Mouse (Mus musculus): ENCODE data around the gene P4ha1.
"Not testable (repeated sequence)": the region's sequence is repeated elsewhere in the genome, so short reads cannot be mapped to it uniquely, and the experiment has no call there.

Gene P4ha1

GRCm38 (mm10) chr10:59323100-59323487 lies at the start of gene P4ha1:
Gene P4ha1 (plus strand): TSS chr10:59323296.
- DNase-seq: peak; percentile 99 to 100

DNA sequence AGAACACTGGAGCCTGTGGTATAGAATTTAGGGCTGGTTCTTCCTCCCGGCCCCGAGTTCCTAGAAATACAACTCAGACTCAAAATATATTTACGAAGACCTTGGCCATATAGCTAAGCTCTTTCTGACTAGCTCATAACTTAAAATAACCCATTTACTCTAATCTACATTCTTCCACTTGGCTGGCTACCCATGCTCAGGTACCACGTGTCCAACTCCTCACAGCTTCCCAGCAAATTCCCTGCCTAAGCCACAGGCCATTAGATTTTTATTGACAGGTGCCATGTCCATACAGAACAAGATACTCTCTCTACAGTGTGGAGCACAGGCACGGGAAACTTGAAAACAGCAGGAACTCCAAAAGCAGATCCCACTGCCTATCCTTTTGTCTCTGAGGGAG lies 47.4 kb upstream of the P4ha1 start:
- no peak for DNase-seq

GRCm38 (mm10) chr10:59277116-59277515 lies 46.0 kb upstream of the P4ha1 start:
- no peak for DNase-seq

GRCm38 (mm10) chr10:59277729-59278475 lies 45.2 kb upstream of the P4ha1 start:
- DNase-seq: no peak

- DNase-seq: no peak
These were observed 39.9 kb upstream of the P4ha1 start for GRCm38 (mm10) chr10:59283164-59283563.

- DNase-seq: no peak
These were observed 39.3 kb upstream of the P4ha1 start for GRCm38 (mm10) chr10:59283749-59284148.

GRCm38 (mm10) chr10:59285530-59285929 lies 37.6 kb upstream of the P4ha1 start:
- no peak for DNase-seq

DNA sequence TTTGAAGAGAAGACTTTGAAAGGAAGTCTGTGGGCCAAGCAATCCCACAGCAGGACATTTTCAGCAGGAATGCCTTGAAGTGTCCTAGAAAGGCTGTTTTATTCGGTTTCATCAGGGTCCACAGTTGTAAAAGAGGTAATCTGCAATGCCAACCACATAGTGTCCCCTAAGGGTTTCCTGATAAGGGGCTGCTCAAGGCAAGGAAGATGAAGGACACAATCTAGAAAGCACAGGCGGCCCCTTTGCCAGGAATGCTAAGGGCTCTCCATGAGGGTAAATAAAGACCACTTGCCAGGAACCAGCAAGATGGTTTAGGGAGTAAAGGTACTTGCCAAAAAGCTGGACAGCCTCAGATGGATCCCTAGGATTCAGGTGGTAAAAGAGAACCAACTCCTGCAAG lies 35.8 kb upstream of the P4ha1 start:
- DNase-seq: no peak

GRCm38 (mm10) chr10:59287662-59288061 lies 35.4 kb upstream of the P4ha1 start:
- DNase-seq: no peak

- peak in 1 of 2 experiments; percentile 51 for DNase-seq
These were observed 34.0 kb upstream of the P4ha1 start for GRCm38 (mm10) chr10:59289062-59289461.

GRCm38 (mm10) chr10:59291536-59291935 lies 31.6 kb upstream of the P4ha1 start:
- DNase-seq: peak in 1 of 2 experiments; percentile 26

DNA sequence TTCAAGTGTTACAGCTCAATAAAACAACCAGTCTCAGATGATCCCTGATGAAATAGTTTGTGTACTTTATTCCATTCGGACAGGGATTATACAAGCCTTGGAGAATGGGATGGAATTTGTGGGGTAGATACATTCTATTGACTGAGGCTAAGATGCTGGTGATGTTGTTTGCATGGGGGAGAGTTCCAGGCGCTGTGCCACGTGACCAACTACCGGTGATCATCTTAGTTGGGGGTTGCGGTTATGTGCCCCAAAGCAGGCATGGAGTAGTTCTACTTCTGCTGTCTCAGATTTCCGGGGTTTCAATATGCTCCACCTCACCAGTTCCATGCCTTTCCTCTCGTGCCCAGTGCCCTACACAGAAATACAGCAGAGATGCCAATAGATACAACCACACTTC lies 31.0 kb upstream of the P4ha1 start:
- DNase-seq: no peak

GRCm38 (mm10) chr10:59292558-59292957 lies 30.5 kb upstream of the P4ha1 start:
- peak; percentile 88 for DNase-seq

DNA sequence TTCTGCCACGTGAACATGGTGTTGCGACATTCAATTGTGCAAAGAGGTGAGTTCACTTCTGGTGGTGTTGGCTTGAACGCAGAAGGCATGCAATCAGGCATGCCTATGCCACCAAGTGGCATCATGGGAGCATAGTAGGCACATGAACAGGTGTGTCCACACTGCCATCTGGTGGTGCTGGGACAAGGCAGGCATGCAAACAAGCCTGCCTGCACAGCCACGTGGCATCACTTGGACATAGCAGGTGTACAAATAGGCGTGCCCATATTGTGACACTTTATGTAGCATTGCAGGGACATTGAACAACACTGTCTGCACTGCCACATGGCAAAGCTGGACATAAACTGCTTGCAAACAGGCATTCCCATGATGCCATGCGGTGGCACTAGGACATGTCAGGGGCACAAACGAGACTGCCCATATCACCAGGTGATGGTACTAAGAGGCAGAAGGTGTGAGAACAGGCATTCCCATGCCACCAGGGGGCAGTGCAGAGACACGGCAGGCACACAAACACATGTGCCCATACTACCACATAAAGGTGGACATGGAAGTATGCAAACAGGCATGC lies 27.8 kb upstream of the P4ha1 start:
- peak; percentile 86 to 87 for DNase-seq

DNA sequence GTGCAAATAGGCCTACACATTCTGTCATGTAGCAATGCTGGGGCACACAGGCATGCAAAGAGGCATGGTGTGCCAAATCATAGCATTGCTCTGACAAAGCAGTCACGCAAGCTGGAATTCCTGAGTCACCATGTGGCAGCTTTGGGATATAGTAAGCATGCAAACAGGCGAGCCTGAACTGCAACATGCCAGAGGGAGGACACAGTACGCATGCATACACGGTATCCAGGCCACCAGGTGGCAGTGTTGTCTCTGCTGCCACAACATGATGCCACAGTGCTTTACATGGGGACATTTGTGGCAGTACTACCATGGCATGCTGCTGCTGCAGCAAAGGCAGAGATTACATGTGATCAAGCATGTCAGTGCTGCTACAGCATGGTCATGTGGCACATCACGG lies 26.8 kb upstream of the P4ha1 start:
- DNase-seq: peak; percentile 84 to 86

DNA sequence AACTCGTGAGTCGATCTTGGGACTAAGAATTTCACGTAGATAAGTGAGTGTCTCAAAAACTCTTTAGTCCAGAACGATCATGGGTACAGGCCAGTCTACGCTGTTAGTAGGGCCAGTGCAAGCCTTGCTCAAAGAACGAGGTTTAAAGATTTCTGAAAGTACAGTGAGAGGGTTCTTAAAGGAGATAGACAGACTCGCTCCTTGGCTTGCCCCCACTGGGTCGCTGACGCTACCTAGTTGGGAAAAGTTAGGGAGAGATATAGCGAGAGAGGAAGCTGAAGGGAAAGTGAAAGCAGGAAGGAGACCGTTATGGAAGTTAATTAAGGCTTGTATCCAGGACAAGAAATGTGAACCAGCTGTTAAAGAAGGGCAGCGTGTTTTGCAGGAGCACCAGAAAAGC lies 20.4 kb upstream of the P4ha1 start:
- not testable (repeated sequence) for DNase-seq

DNA sequence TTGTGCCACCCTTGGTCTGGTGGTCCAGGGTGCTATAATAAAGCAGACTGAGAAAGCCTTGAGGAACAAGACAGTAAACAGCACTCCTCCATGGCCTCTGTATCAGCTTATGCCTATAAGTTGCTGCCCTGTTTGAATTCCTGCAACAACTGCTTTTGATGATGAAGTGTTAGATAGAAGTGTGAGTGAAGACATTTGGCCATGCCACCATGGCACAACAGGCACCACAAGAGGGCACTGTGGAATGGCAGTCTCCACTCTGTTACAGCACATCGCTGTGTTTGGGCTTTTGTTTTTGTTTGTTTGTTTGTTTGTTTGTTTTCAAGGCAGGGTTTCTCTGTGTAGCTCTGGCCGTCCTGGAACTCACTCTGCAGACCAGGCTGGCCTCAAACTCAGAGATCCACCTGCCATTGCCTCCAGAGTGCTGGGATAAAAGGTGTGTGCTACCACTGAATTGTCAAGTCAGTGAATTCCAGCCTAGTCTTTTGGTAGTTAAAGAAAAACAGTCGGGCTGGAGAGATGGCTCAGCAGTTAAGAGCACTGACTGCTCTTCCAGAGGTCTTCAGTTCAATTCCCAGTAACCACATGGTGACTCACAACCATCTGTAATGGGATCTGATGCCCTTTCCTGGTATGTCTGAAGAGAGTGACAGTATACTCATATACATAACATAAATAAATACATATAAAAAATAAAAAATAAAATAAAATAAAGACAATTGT lies 13.9 kb upstream of the P4ha1 start:
- DNase-seq: peak; percentile 75 to 76

DNA sequence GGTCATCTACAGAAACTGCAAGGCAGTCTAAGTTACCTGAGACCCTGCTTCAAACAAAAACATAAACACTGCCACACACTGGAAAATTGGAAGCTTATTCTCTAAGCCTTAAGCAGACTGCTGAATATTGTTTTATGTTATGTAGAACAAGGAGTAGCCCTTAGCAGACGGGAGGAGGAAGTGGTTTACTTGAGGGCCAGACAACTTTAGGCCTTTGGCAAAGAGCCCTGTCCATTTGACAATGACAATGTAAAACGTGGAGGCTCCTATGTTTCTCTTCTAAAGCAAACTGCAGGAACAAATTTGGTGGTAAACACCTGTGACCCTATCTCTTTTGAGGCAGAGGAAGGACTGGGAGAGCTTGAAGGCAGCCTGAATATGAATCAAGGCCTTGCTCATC lies 13.0 kb upstream of the P4ha1 start:
- no peak for DNase-seq

DNA sequence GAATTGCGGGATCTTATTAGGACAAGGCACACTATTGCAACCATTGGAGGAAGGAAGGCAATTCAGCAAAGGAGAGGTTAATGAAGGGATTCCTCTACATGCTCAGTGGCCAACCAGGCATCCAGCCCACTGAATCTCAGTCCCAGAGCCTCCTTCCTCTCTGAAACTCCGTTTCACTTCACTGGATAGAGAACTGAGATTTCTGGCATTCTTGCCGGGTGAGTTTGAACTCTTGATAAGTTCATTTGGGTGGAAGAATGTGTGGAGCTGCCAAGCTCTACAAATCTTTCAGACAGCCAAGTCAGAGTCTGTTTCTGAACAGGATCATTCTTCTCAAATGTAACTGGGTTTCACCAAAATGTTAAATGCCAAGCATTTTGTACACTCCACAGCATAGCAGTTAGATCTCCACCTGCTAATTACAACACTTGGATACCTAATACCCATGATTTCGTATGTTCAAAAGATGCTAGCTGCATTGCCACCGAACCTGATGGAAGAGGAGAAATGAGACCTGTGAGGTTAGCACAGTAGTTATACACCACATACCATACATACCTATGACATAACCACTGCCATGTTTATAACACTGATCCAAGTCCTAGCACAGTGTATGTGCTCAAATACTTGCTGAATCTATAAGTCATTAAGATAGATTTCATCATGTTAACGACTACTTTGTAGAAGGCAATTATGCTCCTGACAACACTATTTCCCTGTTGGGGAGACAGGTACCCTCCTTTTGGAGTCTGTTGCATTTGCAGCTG lies 12.2 kb upstream of the P4ha1 start:
- no peak for DNase-seq

DNA sequence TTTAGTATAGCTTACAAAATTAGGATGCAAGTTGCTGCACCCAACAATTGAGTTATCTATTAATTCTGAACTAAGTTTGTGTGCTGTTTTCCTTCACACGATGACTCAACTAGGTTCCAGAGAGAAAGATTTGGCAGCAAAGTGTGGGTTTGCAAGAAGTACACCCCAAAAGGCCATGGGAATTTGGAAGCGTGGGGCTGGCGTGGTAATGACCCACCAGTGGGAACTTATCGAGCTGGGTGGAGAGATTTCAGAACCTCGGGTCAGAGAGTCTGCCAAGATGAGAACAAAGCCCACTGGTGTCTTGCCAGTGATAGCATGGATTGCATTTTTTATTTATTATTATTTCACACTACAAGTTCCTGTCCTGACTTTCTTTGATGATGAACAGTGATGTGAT lies 11.2 kb upstream of the P4ha1 start:
- no peak for DNase-seq

DNA sequence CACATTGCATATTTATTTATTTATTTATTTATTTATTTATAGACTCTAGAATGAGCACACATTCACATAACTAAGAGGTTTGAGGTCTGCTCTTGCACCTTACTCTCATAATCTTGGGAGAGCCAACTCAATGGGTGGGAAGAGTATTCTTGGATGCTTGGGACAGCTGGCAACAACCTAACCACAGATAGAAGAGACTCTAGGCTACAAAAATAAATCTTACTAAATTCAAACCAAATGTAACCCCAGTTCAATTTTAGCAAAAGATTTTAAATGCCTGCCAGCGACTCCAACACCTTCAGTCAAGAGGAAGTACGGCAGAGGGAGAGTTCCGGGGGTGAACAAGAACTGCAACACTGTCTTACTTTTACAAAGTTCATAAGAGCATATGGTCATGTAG lies 2.0 kb upstream of the P4ha1 start:
- no peak for DNase-seq

DNA sequence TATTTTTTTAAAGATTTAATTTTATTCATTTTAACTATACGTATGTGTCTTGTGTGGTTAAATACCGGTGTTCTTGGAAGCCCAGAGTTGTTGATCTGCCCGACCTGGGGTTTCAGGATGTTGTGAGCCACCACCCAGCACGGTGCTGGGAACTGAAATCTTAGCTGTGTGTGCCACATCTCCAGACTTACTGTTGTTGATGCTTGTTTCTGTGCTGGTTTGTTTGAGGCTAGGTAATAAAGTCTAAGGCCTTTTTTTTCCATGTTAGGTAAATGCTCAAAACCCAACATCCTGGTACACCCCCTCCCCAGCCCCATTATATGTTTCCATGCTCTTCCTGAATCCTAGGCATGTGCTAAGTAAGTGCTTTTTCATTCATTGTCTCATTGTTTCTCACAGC lies 825 bp upstream of the P4ha1 start:
- no peak for DNase-seq

- DNase-seq: no peak
These were observed 529 bp downstream of the P4ha1 start for GRCm38 (mm10) chr10:59323488-59324161.
